Mouse (Mus musculus): Measurements from ENCODE around the gene Sec24a.

Sec24a gene

GRCm38 (mm10) chr11:51649889-51650199 lies 113.6 kb downstream of the Sec24a start:
- no peak for DNase-seq (ENCODE audit: low spot score in 2 of 2)

GRCm38 (mm10) chr11:51649111-51649888 lies 114.1 kb downstream of the Sec24a start:
- no peak for DNase-seq (ENCODE audit: low spot score in 2 of 2)

GRCm38 (mm10) chr11:51648566-51648965 lies 114.9 kb downstream of the Sec24a start:
- no peak for DNase-seq (ENCODE audit: low spot score in 2 of 2)

GRCm38 (mm10) chr11:51646751-51647667 lies 116.4 kb downstream of the Sec24a start:
- no peak for DNase-seq (ENCODE audit: low spot score in 2 of 2)

GRCm38 (mm10) chr11:51646245-51646644 lies 117.2 kb downstream of the Sec24a start:
- no peak for DNase-seq (ENCODE audit: low spot score in 2 of 2)

- no peak for DNase-seq (ENCODE audit: low spot score in 2 of 2)
Measured at GRCm38 (mm10) chr11:51645293-51645692, 118.1 kb downstream of the Sec24a start.

GRCm38 (mm10) chr11:51644217-51644616 lies 119.2 kb downstream of the Sec24a start:
- no peak for DNase-seq (ENCODE audit: low spot score in 2 of 2)

GRCm38 (mm10) chr11:51643761-51644160 lies 119.7 kb downstream of the Sec24a start:
- no peak for DNase-seq (ENCODE audit: low spot score in 2 of 2)

- no peak for DNase-seq (ENCODE audit: low spot score in 2 of 2)
Measured at GRCm38 (mm10) chr11:51643202-51643601, 120.2 kb downstream of the Sec24a start.
